Mouse (Mus musculus): ENCODE measurements around the gene Scp2. TPM values are rescaled to one million over a fixed set of nuclear protein-coding genes. Genes with fewer than 3 reads are reported as not detected.

Gene Scp2
- total RNA-seq, 1 experiment = 65.9 TPM

GRCm38 (mm10) chr4:108074204-108074823, 70.5 kb downstream of the Scp2 start:
- no peak for DNase-seq (ENCODE audit: low read depth, low spot score)
- in situ Hi-C loops (cut with MboI; ENCODE audit: low sequenced_read_pairs in 2 of 2, unreplicated experiment in 2 of 2) = no loop called here

GRCm38 (mm10) chr4:108072086-108072485, 72.7 kb downstream of the Scp2 start:
- H3K27ac ChIP-seq (ENCODE audit: insufficient read depth, low read depth, low read length, poor library complexity, severe bottlenecking) = no peak overlapping the region
- H3K4me3 ChIP-seq (ENCODE audit: insufficient read depth in 1 of 2, low read depth in 1 of 2, low read length in 2 of 2, poor library complexity in 1 of 2, severe bottlenecking in 1 of 2) = no peak overlapping the region
- no peaks in the 10 kb centered on the region for H3K36me3 ChIP-seq (ENCODE audit: control insufficient read depth, insufficient read depth, low read length, poor library complexity, severe bottlenecking)
- H3K4me1 ChIP-seq (ENCODE audit: control insufficient read depth in 2 of 2, insufficient read depth in 2 of 2, low read length in 2 of 2, poor library complexity in 1 of 2) = no peaks in the 10 kb centered on the region
- TF ChIP-seq CHD2 (IDR thresholded peaks at IDR 0.05; ENCODE audit: low read depth, low read length) (no peak), MAFK (IDR thresholded peaks at IDR 0.05; ENCODE audit: insufficient read depth, low read depth, low read length) (no peak), ZC3H11A (IDR thresholded peaks at IDR 0.05; ENCODE audit: borderline replicate concordance, low read depth, low read length) (no peak), HCFC1 (IDR thresholded peaks at IDR 0.05; ENCODE audit: borderline replicate concordance, insufficient read depth, low read length) (no peak), ZNF384 (IDR thresholded peaks at IDR 0.05; ENCODE audit: low read depth, low read length) (no peak)
- no peaks in the 10 kb centered on the region for H3K9me3 ChIP-seq (ENCODE audit: control insufficient read depth, insufficient read depth, low read depth, low read length)
- in situ Hi-C loops (cut with MboI; ENCODE audit: low sequenced_read_pairs in 2 of 2, unreplicated experiment in 2 of 2) = no loop called here
- H3K9ac ChIP-seq (ENCODE audit: insufficient read depth, low read depth, low read length, poor library complexity, severe bottlenecking) = peak overlapping the region; percentile 32; the same call in 1 of the 2 replicates
- no peak for DNase-seq (ENCODE audit: low read depth, low spot score)

More at GRCm38 (mm10) chr4:108074204-108074823, 70.5 kb downstream of the Scp2 start:
- no peaks in the 10 kb centered on the region for H3K4me1 ChIP-seq (ENCODE audit: control insufficient read depth in 2 of 2, insufficient read depth in 2 of 2, low read length in 2 of 2, poor library complexity in 1 of 2)
- no peak overlapping the region for H3K9ac ChIP-seq (ENCODE audit: insufficient read depth, low read depth, low read length, poor library complexity, severe bottlenecking)
- H3K27ac ChIP-seq (ENCODE audit: insufficient read depth, low read depth, low read length, poor library complexity, severe bottlenecking) = no peak overlapping the region
- H3K9me3 ChIP-seq (ENCODE audit: control insufficient read depth, insufficient read depth, low read depth, low read length) = no peaks in the 10 kb centered on the region
- H3K4me3 ChIP-seq (ENCODE audit: insufficient read depth in 1 of 2, low read depth in 1 of 2, low read length in 2 of 2, poor library complexity in 1 of 2, severe bottlenecking in 1 of 2) = no peak overlapping the region
- TF ChIP-seq ZNF384 (IDR thresholded peaks at IDR 0.05; ENCODE audit: low read depth, low read length) = no peak
- no peak for TF ChIP-seq HCFC1 (IDR thresholded peaks at IDR 0.05; ENCODE audit: borderline replicate concordance, insufficient read depth, low read length)
- no peak for TF ChIP-seq ZC3H11A (IDR thresholded peaks at IDR 0.05; ENCODE audit: borderline replicate concordance, low read depth, low read length)
- TF ChIP-seq MAFK (IDR thresholded peaks at IDR 0.05; ENCODE audit: insufficient read depth, low read depth, low read length) = no peak
- no peak for TF ChIP-seq CHD2 (IDR thresholded peaks at IDR 0.05; ENCODE audit: low read depth, low read length)
- H3K36me3 ChIP-seq (ENCODE audit: control insufficient read depth, insufficient read depth, low read length, poor library complexity, severe bottlenecking) = peaks cover 3% of the 10 kb centered on the region; the same call in 1 of the 2 replicates

DNA sequence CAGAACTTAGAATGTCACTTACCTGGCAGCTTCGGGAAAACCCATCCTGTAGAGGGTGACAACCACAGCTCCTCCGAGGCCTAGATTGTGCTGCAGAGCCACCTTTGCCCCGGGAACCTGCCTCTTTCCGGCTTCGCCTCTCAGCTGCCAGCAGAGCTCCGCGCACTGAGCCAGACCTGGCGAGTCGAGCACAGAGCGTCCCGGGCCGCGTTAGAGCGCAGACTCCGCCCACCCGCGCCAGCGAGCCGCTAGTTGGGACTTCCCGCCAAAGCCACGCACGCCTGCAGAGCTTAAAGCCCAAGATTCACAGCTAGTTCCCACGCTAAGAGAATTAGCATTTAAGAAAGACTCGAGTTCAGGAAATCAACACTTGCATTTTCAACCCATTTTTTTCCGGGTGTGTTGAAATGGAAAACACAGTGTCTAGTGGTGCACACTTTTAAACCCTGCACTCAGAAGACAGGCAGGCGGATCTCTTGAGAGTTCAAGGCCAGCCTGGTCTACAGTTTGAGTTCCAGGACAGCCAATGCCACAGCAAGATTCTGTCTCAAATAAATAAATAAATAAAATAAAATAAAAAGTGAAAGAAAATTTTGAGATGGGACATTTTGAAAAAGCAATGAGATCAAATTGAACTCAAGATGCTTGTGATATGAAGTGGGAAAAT, 73.4 kb downstream of the Scp2 start:
- in situ Hi-C loops (cut with MboI; ENCODE audit: low sequenced_read_pairs in 2 of 2, unreplicated experiment in 2 of 2) = no loop called here
- Histone ChIP-seq H3K4me3 (ENCODE audit: insufficient read depth in 1 of 2, low read depth in 1 of 2, low read length in 2 of 2, poor library complexity in 1 of 2, severe bottlenecking in 1 of 2) (peak overlapping the region; percentile 61 to 81), H3K9me3 (ENCODE audit: control insufficient read depth, insufficient read depth, low read depth, low read length) (no peaks in the 10 kb centered on the region), H3K27ac (ENCODE audit: insufficient read depth, low read depth, low read length, poor library complexity, severe bottlenecking) (no peak overlapping the region), H3K4me1 (ENCODE audit: control insufficient read depth in 2 of 2, insufficient read depth in 2 of 2, low read length in 2 of 2, poor library complexity in 1 of 2) (no peaks in the 10 kb centered on the region), H3K9ac (ENCODE audit: insufficient read depth, low read depth, low read length, poor library complexity, severe bottlenecking) (peak overlapping the region; percentile 76; the same call in 1 of the 2 replicates), H3K36me3 (ENCODE audit: control insufficient read depth, insufficient read depth, low read length, poor library complexity, severe bottlenecking) (no peaks in the 10 kb centered on the region)
- peak; percentile 83 for DNase-seq (ENCODE audit: low read depth, low spot score)
- no peak for TF ChIP-seq ZNF384 (IDR thresholded peaks at IDR 0.05; ENCODE audit: low read depth, low read length)
- no peak for TF ChIP-seq ZC3H11A (IDR thresholded peaks at IDR 0.05; ENCODE audit: borderline replicate concordance, low read depth, low read length)
- no peak for TF ChIP-seq CHD2 (IDR thresholded peaks at IDR 0.05; ENCODE audit: low read depth, low read length)
- TF ChIP-seq MAFK (IDR thresholded peaks at IDR 0.05; ENCODE audit: insufficient read depth, low read depth, low read length) = no peak
- peak; percentile 81; the same call in 1 of the 2 replicates for TF ChIP-seq HCFC1 (IDR thresholded peaks at IDR 0.05; ENCODE audit: borderline replicate concordance, insufficient read depth, low read length)

DNA sequence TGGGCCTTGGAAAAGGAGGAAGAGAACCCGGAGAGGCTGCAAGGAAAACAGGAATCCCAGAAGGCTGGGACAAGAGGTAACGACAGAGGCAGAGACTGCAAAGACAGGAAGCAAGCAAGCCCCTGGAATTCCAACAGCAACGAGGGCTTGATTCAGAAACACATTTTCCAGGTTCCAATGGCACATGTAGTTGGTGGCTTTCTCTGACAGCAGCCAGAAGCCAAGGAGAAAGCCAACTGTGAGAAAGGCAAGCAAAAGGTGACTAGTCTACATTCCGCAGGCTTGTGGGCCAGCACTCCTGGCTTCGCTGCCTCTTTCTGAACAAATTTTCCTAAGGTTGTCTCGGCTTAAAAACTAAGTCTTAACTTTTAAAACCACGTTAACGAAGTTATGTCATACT, 74.1 kb downstream of the Scp2 start:
- in situ Hi-C loops (cut with MboI; ENCODE audit: low sequenced_read_pairs in 2 of 2, unreplicated experiment in 2 of 2) = no loop called here
- TF ChIP-seq ZC3H11A (IDR thresholded peaks at IDR 0.05; ENCODE audit: borderline replicate concordance, low read depth, low read length) (no peak), CHD2 (IDR thresholded peaks at IDR 0.05; ENCODE audit: low read depth, low read length) (no peak), HCFC1 (IDR thresholded peaks at IDR 0.05; ENCODE audit: borderline replicate concordance, insufficient read depth, low read length) (no peak), ZNF384 (IDR thresholded peaks at IDR 0.05; ENCODE audit: low read depth, low read length) (no peak), MAFK (IDR thresholded peaks at IDR 0.05; ENCODE audit: insufficient read depth, low read depth, low read length) (no peak)
- no peak for DNase-seq (ENCODE audit: low read depth, low spot score)
- H3K4me3 ChIP-seq (ENCODE audit: insufficient read depth in 1 of 2, low read depth in 1 of 2, low read length in 2 of 2, poor library complexity in 1 of 2, severe bottlenecking in 1 of 2) = peak overlapping the region; percentile 61 to 81
- peak overlapping the region; percentile 37 for H3K9ac ChIP-seq (ENCODE audit: insufficient read depth, low read depth, low read length, poor library complexity, severe bottlenecking)
- H3K27ac ChIP-seq (ENCODE audit: insufficient read depth, low read depth, low read length, poor library complexity, severe bottlenecking) = no peak overlapping the region
- H3K4me1 ChIP-seq (ENCODE audit: control insufficient read depth in 2 of 2, insufficient read depth in 2 of 2, low read length in 2 of 2, poor library complexity in 1 of 2) = no peaks in the 10 kb centered on the region
- H3K36me3 ChIP-seq (ENCODE audit: control insufficient read depth, insufficient read depth, low read length, poor library complexity, severe bottlenecking) = no peaks in the 10 kb centered on the region
- no peaks in the 10 kb centered on the region for H3K9me3 ChIP-seq (ENCODE audit: control insufficient read depth, insufficient read depth, low read depth, low read length)

All from ES-E14 (cell line).